ENCODE assay signal across 11 mouse cellular contexts in the genomic region with DNA sequence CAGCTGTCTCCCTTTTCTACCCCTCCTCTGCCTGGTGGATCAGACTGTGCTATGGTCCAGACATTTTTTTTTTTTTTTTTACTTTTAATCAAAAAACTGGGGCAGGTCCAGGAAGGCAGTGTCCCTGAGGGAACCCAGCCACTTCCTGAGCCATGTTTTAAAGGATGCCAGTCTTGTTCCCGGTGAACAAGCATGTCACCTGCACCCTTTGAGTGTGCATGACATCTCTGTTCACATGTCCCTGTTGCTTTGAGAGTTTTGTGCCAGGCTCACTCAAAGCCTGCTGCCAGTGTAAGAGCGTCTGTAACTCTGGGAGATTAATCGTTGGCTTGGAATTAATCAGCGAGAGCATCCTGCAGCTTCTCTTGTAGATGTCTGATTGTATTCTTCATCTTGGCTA. TPM values are rescaled to one million over a fixed set of nuclear protein-coding genes. Genes with fewer than 3 reads are reported as not detected.
DNase-seq lines count a peak whose midpoint lies in the region; ATAC-seq and TF ChIP-seq lines count a peak whose summit lies in the region.
"Had no signal": no experiment of that assay in that cellular context is flagged by ENCODE, and none has a peak within 500 bp of the region (broad histone marks: within the 10 kb centered on the region; RNA-seq: fewer than 3 reads in every experiment).

No protein-coding gene starts in this region.

- no peaks in the 10 kb centered on the region for H3K36me3 ChIP-seq in heart, adult 2 months (ENCODE audit: control insufficient read depth, insufficient read depth, low read length)
- peaks cover 89% of the 10 kb centered on the region for H3K36me3 ChIP-seq in hindbrain, embryonic 10.5 days
- no peaks in the 10 kb centered on the region for H3K36me3 ChIP-seq in midbrain, embryonic 15.5 days (replicated peaks)

- no peak overlapping the region for H3K4me3 ChIP-seq in heart, adult 2 months
- no peak overlapping the region for H3K4me3 ChIP-seq in hindbrain, embryonic 10.5 days
- H3K4me3 ChIP-seq in midbrain, embryonic 15.5 days = no peak overlapping the region
- H3K4me3 ChIP-seq: heart, embryonic 12.5 days had no signal

- no peak for DNase-seq in heart, adult 2 months
- no peak for DNase-seq in heart, adult 11 months
- peak; percentile 11 for DNase-seq in Muller cell, postnatal 12 days (ENCODE audit: inconsistent ontology term)
- DNase-seq in hindbrain, embryonic 10.5 days (ENCODE audit: low spot score) = no peak
- no peak for DNase-seq in T-cell, adult 2 months (ENCODE audit: low spot score)
- DNase-seq in lung, postnatal 14 days = no peak

- ATAC-seq in midbrain, embryonic 15.5 days (replicated peaks) = peak; percentile 59
- ATAC-seq in frontal cortex, adult (ENCODE audit: low TSS enrichment) = no peak

- intact Hi-C loops in heart, adult 2 months (cut with DNase I) = no loop called here

- H3K9me3 ChIP-seq in hindbrain, embryonic 10.5 days = no peaks in the 10 kb centered on the region
- H3K9me3 ChIP-seq in midbrain, embryonic 15.5 days = no peaks in the 10 kb centered on the region
- H3K9me3 ChIP-seq: G1E; heart, embryonic 12.5 days had no signal

- no peak for TF ChIP-seq CTCF in heart, adult 2 months (IDR thresholded peaks at IDR 0.05)

- H3K27me3 ChIP-seq in heart, adult 2 months (ENCODE audit: control insufficient read depth, insufficient read depth, low read length) = no peaks in the 10 kb centered on the region
- no peaks in the 10 kb centered on the region for H3K27me3 ChIP-seq in hindbrain, embryonic 10.5 days (ENCODE audit: insufficient read depth, poor library complexity, severe bottlenecking)
- H3K27me3 ChIP-seq in midbrain, embryonic 15.5 days (replicated peaks) = no peaks in the 10 kb centered on the region
- H3K27me3 ChIP-seq: heart, embryonic 12.5 days had no signal

- H3K27ac ChIP-seq in heart, adult 2 months = peak overlapping the region; percentile 8; the same call in 1 of the 2 replicates
- 0 out of 2 replicates have a peak overlapping the region, but pooled peaks have one; percentile 35 for H3K27ac ChIP-seq in hindbrain, embryonic 10.5 days
- peak overlapping the region; percentile 61 for H3K27ac ChIP-seq in midbrain, embryonic 15.5 days

- no peak overlapping the region for H3K4me2 ChIP-seq in midbrain, embryonic 15.5 days
- H3K4me2 ChIP-seq: heart, embryonic 12.5 days; liver, embryonic 11.5 days had no signal

- H3K79me2 ChIP-seq in heart, adult 2 months (replicated peaks; ENCODE audit: control insufficient read depth, insufficient read depth, low read length) = no peaks in the 10 kb centered on the region

- 24% methylated on average over 4 of the region's 4 CpGs for WGBS in heart, adult 2 months
- WGBS in hindbrain, embryonic 10.5 days = 90% methylated on average over 4 of the region's 4 CpGs
- 32% methylated on average over 4 of the region's 4 CpGs for WGBS in midbrain, embryonic 15.5 days

- no peak for TF ChIP-seq EP300 in heart, adult 2 months (IDR thresholded peaks at IDR 0.05; ENCODE audit: insufficient read depth, low read depth, low read length)

- TF ChIP-seq POLR2A in heart, adult 2 months (IDR thresholded peaks at IDR 0.05; ENCODE audit: insufficient read depth, low read depth, low read length) = no peak

- H3K4me1 ChIP-seq in heart, adult 2 months (ENCODE audit: control insufficient read depth, insufficient read depth, low read length) = peaks cover 5% of the 10 kb centered on the region
- H3K4me1 ChIP-seq in hindbrain, embryonic 10.5 days (replicated peaks) = no peaks in the 10 kb centered on the region
- H3K4me1 ChIP-seq in midbrain, embryonic 15.5 days = peaks cover 33% of the 10 kb centered on the region

- no peak overlapping the region for H3K9ac ChIP-seq in heart, adult 2 months (ENCODE audit: low read depth, low read length)
- no peak overlapping the region for H3K9ac ChIP-seq in midbrain, embryonic 15.5 days
- H3K9ac ChIP-seq: heart, embryonic 12.5 days had no signal

RNA-seq across cellular contexts. Expression of gene Ttc28, which starts 11.1 kb away (rescaled TPM):
- 10 to 100 TPM; 12.3 to 15.0 TPM for total RNA-seq in heart, adult 2 months (2021)
- 7.2 and 7.3 TPM in 2 replicates for polyA plus RNA-seq in heart, adult 2 months (2012; rRNA removed)
- polyA plus RNA-seq in hindbrain, embryonic 10.5 days (2016; fragmentation: Nextera tagmentation; extraction: Ambion mirVana) = 10.9 and 14.5 TPM in 2 replicates
- polyA plus RNA-seq in midbrain, embryonic 15.5 days (2015; fragmentation: Nextera tagmentation; extraction: Ambion mirVana) = 23.8 and 24.9 TPM in 2 replicates

RNA-seq across cellular contexts. Expression of gene Chek2, which starts 28.7 kb away (rescaled TPM):
- total RNA-seq in heart, adult 2 months (2021) = 1 to 10 TPM; 2.6 to 3.1 TPM
- 3.4 and 5.5 TPM in 2 replicates for polyA plus RNA-seq in heart, adult 2 months (2012; rRNA removed)
- 31.0 and 43.8 TPM in 2 replicates for polyA plus RNA-seq in hindbrain, embryonic 10.5 days (2016; fragmentation: Nextera tagmentation; extraction: Ambion mirVana)
- 5.0 and 6.7 TPM in 2 replicates for polyA plus RNA-seq in midbrain, embryonic 15.5 days (2015; fragmentation: Nextera tagmentation; extraction: Ambion mirVana)

RNA-seq across cellular contexts. Expression of gene Hscb, which starts 28.9 kb away (rescaled TPM):
- 10 to 100 TPM; 18.5 to 18.7 TPM for total RNA-seq in heart, adult 2 months (2021)
- polyA plus RNA-seq in heart, adult 2 months (2012; rRNA removed) = 14.8 and 17.7 TPM in 2 replicates
- polyA plus RNA-seq in hindbrain, embryonic 10.5 days (2016; fragmentation: Nextera tagmentation; extraction: Ambion mirVana) = 22.8 and 23.0 TPM in 2 replicates
- polyA plus RNA-seq in midbrain, embryonic 15.5 days (2015; fragmentation: Nextera tagmentation; extraction: Ambion mirVana) = 6.0 and 8.6 TPM in 2 replicates

RNA-seq across cellular contexts. Expression of gene Ulk1, which starts 58.6 kb away (rescaled TPM):
- total RNA-seq in heart, adult 2 months (2021) = 10 to 100 TPM; 64.8 to 82.1 TPM
- 55.9 and 62.6 TPM in 2 replicates for polyA plus RNA-seq in heart, adult 2 months (2012; rRNA removed)
- 24.5 and 28.1 TPM in 2 replicates for polyA plus RNA-seq in hindbrain, embryonic 10.5 days (2016; fragmentation: Nextera tagmentation; extraction: Ambion mirVana)
- 37.1 and 39.1 TPM in 2 replicates for polyA plus RNA-seq in midbrain, embryonic 15.5 days (2015; fragmentation: Nextera tagmentation; extraction: Ambion mirVana)

Comparison
In these comparisons a context has a peak if more than half of its experiments do, and no peak if none do; other contexts are left out.
1. H3K27ac ChIP-seq: peak in every context shown above with its lines; median percentile 61 in midbrain, embryonic 15.5 days; 35 in hindbrain, embryonic 10.5 days; 8 in heart, adult 2 months.